Mouse (Mus musculus): Measurements from ENCODE around the gene Zfp346.
"Not testable (repeated sequence)": the region's sequence is repeated elsewhere in the genome, so short reads cannot be mapped to it uniquely, and the experiment has no call there.

Zfp346 gene

DNA sequence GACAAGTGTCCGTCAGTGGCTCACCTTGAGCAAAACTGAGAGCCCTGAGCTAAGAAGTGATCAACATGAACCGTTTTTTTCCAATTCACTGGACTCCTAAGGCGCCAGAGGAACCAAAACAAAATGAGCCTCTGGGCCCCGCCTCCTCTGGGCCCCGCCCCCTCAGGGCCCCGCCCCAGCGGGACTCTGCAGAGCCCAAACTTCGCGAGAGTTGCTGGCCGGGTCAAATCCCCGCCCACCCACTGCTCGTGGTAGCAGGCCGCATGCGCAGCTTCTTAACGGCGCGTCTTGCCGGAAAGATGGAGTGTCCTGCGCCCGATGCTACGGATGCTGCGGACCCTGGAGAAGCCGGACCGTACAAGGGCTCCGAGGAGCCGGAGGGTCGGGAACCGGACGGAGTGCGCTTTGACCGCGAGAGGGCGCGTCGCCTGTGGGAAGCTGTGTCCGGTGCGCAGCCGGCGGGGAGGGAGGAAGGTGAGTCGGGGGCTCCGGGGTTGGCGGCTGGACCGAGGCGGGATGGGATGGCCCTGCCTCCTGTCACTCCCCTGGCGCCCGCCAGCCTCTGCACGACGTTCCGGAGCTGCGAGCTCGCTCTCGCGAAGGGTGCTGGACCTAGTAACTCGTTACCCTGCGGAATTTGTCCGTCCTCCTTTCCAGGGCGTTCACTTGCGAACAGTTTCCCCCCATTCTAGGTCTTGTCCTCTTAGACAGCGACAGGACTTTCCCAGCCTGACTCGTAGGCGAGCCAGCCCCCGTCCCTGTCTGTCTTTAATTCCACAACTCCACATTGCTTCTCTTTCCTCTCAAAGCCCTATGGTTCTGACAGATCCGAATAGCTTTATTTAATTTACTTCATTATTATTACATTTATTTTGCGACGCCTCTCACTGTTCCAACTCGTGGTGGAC is at the start of gene Zfp346:
Gene Zfp346 (plus strand): TSS at position 267 of the 908 bp plus-strand sequence.
- DNase-seq: peak; percentile 97

DNA sequence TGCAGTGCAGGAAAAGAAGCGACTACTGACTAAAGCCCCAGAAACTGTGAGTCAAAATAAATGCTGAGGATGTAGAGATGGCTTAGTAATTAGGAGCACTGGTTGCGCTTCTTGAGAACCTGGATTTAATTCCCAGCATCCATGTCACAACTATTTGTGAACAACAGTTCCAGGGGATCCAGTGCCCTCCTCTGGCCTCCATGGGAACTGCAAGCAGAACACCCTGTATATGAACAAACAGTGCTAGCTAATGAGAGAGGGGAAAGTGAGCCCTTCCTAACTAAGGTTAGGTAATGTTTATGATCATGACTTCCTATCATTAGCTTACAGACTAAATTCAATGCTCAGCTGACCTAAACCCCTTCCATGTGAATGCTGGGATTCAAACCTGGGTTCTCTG is 47.1 kb upstream of the Zfp346 start:
- no peak for DNase-seq

DNA sequence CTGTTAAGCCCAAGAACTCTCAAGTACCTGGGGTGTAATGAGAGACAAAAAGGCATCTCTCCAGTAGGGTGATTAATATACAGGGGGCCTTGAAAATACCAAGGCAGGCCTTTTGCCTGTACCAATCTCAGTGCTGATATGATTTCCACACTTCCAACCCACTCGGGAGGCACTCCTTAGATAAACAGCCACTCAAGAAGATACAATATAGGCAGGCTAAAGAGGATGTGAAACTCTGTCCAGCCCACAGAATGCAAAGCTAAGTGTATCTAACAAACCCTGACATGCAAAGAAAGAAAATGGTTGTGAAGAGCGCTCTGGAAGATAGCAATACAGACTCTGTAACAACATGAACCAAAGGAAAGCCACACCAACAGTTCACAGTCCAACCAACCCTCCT is 41.8 kb upstream of the Zfp346 start:
- DNase-seq: no peak

DNA sequence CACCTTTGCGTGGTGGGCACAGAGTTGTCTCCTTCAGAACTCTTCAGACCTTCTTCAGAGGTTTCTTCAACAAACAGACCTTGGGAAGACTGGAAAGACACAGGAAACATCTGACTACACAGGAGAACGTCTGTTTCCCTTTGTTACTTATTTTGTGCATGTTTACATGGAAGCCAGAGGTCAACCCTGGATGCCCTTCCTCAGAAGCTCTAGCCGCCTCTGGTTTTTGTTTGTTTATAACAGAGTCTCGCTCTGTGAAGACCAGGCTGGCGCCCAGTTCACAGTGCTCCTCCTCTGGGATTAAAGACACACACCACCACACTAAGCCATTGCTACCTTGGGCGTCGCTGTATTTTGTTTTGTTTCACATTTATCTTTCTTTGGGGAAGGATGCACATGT is 35.4 kb upstream of the Zfp346 start:
- no peak for DNase-seq

DNA sequence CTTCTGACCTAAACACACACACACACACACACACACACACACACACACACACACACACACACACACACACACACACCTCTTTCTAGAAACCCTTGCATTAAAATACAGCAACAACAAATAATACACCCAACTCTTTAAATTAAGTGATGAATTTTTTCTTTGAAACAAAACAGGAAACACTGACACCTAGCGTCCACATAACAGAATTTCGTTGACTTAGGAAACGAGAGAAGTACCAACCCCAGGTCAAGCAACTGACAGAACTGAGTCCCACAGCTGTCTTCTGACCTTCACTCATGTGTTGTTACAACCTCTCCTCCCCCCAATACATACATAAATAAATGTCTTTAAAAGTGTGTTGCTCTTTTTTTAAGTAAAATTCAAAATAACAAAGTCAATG is 33.8 kb upstream of the Zfp346 start:
- no peak for DNase-seq

DNA sequence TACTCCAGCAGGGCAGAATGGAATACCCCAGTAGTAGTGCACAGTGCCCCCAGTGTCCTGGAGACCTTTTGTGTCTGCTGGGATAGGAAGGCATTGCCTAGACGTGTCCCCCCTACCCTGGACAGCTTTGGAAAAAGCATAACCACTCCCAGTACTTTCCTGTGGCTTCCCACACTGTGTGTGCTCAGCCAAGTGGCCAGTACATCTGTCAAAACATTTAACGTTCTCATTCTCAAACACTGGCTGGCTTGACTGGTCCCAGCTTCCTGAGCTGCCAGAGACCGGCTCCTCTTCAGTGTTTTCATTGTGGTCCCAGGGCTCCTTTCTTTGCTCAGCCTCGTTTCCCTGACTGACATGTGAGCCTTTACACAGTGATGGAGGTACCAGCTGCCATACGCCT is 29.5 kb upstream of the Zfp346 start:
- DNase-seq: no peak

DNA sequence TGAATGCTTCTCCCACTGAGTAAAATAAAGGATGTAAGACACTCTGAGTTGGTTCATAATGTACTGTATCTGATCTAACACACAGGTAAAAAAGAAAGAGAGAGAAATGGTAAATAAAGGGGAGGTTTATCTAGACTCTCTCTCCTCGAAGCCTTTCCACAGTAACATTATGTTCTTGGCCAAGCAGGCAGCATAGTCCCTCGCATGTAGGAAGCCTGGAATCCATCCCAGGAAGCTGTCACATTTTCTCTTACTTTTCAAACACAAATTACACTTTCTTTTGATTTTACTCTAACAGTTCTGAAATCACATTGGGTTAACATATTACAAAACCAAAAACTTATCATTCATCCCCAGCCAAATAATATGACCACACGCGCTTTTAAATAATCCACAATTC is 12.5 kb upstream of the Zfp346 start:
- DNase-seq: no peak

DNA sequence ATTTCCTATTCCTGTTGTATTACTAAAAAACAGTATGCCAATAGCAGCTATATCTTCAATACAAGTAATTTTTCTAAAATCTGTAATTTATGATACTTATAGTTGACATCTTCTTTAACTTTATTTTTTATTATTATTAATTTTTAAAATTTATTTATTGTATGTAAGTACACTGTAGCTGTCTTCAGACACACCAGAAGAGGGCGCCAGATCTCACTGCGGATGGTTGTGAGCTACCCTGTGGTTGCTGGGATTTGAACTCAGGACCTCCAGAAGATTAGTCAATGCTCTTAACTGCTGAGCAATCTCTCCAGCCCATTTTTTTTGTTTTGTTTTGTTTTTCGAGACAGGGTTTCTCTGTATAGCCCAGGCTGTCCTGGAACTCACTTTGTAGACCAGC is 7.3 kb upstream of the Zfp346 start:
- DNase-seq: not testable (repeated sequence)

DNA sequence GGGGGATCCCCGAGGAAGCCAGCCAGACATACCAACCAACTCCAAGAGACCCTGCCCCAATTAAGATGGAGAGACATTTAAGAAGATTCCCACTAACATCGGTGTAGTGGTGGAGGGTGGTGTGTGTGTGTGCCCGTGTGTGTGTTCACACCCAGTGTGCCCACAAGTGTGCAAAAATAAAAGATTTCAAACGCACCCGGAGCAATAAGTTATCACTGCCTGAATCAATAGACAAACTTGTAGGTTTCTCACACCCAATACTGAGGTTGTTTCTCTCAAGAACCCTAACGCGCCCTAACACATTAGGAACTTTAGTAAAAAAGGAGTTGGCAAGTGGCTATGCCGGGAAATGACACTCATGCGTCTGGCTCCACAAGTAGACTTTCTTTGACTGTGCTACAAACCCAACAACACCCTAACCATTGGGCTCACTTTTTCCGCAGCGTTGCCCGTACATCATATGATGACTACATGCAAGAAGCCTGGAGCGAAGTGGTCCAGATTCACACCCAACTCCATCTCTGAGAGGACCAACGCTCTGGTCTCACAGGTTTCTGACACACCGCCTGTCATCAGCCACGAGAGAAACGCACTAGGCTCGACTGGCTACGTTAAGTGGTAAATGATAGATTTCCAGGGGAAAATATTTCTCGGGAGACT is 5.9 kb upstream of the Zfp346 start:
- DNase-seq: peak; percentile 36

DNA sequence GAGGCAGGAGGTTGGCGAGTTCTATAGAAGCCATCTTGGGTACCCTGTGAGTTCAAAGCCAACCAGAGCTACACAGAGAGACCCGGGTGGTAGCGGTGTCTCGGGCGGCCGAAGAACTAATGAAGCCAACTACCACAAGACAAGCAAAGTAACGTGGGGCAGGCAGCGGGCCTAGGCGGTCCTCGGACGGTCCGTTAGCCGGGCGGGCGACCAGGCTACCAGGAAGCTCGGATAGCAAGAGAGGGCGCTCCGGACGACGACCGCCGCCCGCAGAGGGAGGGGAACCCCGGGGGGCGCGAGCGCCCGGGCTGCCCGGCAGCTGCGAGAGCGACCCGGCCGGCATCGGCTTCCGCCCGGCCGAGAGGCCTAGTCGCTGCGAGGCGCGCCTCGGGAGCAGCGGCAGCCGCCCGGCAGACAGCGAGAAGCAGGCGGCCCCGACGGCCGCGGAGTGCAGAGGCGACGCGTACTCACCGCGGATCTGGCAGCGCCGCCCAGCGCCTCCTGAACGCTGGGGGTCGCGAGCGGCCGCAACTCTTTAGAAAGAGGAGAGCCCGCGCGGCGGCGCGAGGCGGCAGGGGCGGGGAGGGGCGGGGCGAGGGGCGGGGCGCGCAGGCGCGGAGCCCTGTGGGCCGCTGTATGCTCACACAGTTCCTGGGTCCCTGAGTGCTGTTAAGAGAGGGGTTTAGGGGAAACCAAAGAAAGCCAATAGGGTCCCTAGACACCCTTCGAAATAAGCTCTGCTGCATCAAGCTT is 5.2 kb upstream of the Zfp346 start, which contains the start of gene Uimc1:
Gene Uimc1 (minus strand): TSS at position 575 of the 753 bp plus-strand sequence.
- peak; percentile 76 for DNase-seq

DNA sequence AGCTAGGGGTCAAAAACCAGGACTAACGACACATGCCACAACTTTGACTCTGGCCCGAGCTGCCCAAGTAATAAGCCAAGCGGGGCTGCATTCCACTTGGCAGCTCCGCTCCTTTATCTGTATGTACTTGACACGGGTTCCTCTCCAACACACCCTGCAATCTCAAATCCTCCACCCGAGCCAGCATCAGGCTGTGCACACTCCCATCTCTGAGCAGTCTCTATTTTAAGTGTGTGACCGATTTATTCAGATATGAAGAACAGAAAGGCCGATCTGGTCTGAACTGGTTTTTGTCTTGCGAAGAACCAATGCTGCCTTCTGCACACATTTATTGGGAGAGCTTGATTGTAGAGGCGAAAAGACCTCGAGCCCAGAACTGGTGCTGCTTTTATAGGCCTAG is 3.5 kb upstream of the Zfp346 start:
- DNase-seq: no peak

DNA sequence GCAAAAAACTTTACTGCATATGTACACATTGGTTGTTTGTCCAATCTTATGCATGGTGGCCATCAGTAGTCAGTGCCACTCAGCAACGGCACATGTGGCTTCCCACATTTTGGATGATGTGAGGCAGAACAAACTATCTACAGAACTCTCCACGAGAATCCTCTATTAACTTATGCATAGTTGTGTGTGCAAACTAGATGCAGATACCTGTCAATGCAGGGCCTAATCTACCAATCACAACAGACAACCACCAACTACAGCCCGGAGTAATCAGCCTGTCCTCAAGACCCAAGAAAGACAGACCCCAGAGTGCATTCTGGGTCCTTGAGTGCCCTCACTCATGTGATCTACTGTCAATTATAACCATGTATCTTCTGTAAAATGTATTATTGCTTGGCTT is 2.7 kb upstream of the Zfp346 start:
- DNase-seq: no peak

DNA sequence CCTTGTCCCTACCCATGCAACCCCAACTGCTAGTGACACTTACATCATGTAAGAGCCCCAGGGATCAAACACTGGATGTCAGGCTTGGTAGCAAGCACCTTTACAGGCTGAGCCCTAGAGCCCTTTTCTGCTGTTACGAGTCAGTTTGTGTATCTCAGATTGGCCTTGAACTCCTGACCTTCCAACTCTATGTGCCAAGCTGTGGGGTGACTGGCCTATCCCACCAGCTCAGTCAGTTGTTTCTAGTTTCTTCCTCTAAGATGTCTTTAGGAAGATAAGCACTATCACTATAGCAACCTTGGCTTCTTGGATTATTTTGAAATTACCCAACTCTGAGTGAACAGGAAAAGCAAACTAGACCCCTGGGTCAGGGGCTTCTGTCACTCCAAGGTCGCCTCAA is 1.8 kb upstream of the Zfp346 start:
- DNase-seq: no peak

DNA sequence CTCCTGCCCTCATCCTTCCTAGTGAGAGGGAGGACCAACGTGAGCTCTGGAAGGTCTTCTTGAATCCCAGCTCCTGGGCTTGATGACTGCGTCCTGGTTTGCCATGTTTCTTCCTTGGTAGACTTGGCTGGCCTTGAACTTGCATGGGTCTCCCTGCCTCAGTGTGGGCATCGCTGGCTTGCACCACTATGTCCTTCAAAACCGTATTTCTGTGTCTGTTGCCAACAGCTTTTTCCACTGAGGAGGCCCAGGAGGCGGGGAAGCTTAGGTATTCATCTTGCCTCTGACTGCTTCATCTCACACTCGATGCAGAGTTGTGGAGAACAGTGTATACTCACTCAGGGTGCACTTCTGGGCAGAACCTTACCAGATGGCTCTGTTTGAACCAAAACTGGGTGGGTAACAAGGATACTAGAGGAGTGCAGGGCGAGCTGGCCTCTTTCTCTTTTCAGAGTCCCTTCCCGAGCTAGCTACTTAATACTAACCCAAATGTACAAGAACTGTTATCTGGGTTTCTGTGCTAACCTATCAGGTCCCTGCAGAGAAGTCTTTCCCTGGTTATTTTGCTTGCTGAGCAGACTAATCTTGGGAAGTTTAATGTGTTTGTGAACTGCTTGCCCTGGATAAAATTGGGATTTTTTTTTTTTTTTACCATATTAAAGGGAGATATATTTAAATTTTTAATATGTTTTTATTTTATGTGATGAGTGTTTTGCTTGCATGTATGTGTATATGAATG is 1.0 kb downstream of the Zfp346 start:
- DNase-seq: peak; percentile 42

DNA sequence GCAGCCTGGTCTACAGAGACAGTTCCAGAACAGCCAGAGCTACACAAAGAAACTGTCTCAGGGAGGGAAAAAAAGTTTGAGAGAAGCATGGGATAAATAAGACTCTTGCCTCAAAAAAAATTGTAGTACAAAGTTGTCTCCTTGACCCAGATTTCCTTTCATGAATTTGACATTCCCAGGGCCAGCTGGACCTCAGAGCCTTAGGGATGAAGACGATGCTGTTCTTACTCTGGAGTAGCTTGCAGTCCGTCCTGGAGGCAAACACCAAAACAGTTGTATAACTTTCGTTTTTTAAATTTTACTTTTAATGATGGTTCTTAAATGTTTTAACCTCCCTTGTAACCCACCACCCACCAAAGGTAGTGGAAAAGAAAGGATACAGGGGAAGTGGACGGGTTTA is 2.0 kb downstream of the Zfp346 start:
- DNase-seq: no peak

DNA sequence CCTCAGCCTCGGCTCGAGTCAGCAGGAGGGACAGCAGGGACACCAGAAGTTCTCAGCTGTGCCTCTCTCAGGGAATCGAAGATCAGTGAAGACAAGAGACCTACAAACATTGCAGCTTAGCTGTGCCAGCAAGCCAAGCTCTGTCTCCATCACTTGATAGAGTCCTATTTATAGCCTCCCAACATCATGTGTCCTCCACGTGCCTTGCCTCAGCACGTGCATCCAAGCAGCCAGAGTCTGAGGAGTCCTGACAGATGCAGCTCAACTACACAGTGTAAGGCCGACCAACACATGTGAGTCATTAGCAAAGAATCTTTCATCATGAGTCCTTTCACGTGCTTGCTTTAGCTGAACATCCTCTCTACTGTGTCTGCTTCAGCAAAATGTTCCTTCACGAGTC is 2.6 kb downstream of the Zfp346 start:
- no peak for DNase-seq

DNA sequence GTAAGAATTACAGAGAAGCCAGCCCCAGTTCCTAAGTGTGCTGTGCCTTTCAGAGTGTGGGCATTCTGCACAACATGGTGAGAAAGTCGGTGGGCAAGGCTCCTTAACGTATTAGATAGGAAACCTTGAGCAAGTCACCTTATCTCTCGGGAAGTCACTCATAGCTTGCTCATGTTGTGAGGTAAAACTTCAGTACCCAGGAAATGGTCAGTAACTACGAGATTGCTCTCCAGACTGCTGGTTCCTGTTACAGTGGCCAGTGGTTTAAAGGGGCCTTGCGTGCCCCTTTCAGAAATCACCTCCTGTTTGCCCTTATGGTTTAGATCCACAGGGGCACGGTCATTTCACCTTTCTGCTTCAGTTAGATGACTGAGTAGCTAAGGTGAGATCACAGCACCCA is 9.3 kb downstream of the Zfp346 start:
- no peak for DNase-seq

DNA sequence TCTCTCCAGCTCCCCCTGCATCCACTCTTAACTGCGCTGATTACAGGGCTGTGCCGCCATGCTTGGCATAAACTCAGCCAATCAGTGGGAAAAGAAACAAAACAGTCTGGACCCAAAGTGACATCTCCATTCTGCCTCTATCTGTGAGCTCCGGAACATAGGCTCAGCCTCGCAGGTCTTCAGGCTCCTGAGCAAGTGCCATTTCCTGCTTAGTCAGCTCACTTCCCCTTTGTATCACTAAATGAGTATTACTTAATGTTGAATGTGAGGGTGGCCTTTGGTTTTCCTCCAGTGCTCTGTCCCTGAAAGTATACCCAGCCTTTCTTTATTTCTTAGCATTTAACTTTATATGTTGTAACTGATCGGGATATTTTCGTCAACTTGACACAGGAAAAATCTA is 19.8 kb downstream of the Zfp346 start:
- DNase-seq: no peak

DNA sequence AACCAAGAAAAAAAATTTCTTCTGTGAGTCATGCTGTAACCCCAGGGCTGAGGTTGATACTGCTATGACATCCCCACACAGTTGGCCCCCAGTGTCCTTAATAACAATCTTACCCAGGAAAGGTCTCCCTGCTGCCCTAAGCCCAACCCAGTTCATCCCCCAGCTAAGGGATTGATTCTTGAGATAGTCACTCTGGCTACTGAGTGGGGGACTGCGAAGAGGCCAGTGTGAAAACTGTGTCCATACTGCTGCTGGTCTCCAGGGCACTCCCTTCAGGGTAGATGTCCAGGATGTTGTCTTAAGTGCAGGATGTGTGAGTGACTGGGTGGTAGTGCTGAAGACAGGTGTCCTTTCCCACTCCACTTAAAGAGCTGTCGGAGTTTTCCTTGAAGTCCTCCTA is 28.3 kb downstream of the Zfp346 start, which contains the start of gene Gm17617:
Gene Gm17617 (minus strand): TSS at position 101 of the 400 bp plus-strand sequence.
- DNase-seq: no peak

DNA sequence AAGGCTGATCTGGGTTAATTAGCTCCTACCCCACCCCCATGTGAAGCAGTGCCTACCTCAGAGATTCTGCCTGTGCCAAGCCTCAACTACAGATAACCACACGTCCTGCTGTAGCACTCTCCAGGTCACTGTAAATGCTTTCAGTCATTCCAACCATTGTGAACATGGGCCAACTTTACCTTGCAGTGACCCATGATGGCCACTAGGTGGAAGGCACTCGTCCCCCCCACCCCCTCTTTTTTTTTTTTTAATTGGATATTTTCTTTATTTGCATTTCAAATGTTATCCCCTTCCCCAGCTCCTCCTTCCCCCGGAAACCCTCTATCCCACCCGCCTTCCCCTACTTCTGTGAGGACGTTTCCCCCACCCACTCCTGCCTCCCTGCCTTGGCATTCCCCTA is 30.3 kb downstream of the Zfp346 start:
- no peak for DNase-seq

DNA sequence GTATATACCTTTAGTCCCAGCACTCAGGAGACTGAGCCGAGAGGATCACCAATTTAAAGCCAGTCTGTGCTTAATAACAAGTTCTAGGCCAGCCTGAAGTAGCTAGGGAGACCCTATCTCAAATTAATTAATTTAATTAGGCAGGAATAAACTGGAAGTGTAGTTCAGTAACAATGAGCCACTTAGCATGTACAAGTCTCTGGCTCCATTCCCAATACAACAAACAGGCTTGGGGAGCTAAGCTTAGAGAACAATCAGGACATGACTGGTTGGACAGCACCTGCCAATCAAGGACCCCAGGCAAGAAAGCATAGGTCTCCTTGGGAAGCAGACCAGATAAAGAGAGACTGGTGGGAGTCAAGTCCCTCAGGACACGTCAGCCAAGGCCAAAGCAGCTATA is 35.2 kb downstream of the Zfp346 start:
- no peak for DNase-seq

DNA sequence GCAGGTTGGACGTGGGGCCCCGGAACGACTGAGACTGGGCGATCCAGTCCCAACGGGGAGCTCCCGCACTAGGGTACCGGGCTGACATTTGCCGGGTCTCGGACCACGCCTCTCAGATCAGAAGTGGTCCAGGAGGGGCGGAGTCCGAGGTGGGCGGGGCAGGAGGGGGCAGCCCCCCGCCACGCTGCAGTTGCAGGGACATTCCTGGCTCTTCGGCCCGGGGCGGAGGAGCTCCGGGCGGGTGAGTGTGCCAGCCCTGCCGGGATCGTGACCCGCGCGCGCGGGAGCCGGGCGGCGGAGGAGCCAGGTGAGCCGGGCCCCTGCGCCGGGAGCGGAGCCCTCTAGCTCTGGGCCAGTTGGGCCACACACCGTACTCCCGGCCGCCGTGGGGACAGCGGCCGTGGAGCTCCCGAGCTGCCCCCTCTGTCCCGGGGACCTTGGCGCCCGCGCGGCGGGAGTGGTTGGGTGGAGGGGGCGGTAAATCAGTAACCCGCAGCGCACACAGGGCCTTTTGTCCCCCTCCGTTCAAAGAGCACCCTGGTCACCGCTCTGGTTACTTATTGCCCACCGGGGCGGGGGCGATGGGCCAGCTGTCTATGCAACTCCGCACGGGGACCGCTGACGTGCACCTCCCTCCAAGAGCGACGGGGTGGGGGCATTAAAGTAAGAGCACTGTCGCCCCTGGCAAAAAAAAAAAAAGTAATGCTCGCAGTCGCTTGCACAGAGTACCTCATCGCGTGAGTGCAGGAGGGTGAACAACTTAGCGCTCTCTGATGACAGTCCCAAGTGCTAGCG is 47.7 kb downstream of the Zfp346 start, which contains the start of gene Fgfr4:
Gene Fgfr4 (plus strand): TSS at position 20 of the 795 bp plus-strand sequence.
- no peak for DNase-seq

Measured in cerebellum, adult 11-12 months (tissue).